Mouse (Mus musculus): ENCODE measurements at regions not wholly inside any gene's neighbourhood (a gene's known extent, or its start where the extent isn't known, plus 50 kb on each side); places are given as distances from the start of the nearest gene placed in this dataset.

- no peak for TF ChIP-seq POLR2A (IDR thresholded peaks at IDR 0.05; ENCODE audit: control insufficient read depth in 1 of 2, insufficient read depth in 1 of 2, low read depth in 1 of 2, low read length in 2 of 2, poor library complexity in 1 of 2)
- TF ChIP-seq JUND (IDR thresholded peaks at IDR 0.05; ENCODE audit: low read depth, low read length): no peak
- no peak for TF ChIP-seq CTCF (IDR thresholded peaks at IDR 0.05 in 2 of 3, conservative IDR thresholded peaks at IDR 0.05 in 1 of 3; ENCODE audit: control insufficient read depth in 1 of 3, insufficient read depth in 1 of 3, low read depth in 2 of 3, low read length in 3 of 3, poor library complexity in 1 of 3, severe bottlenecking in 1 of 3)
- no peak for TF ChIP-seq ZKSCAN1 (IDR thresholded peaks at IDR 0.05; ENCODE audit: low read depth, low read length)
- no peak for TF ChIP-seq ELF1 (IDR thresholded peaks at IDR 0.05; ENCODE audit: low read depth, low read length)
These were observed 358.8 kb upstream of the Nrxn1 start for GRCm38 (mm10) chr17:91451711-91452110.
